Mouse (Mus musculus): ENCODE results near the gene Shank2. TPM values are rescaled to one million over a fixed set of nuclear protein-coding genes. Genes with fewer than 3 reads are reported as not detected.

Gene Shank2
- total RNA-seq, 2 experiments from 2014 or later: 0.08 to 0.14 TPM

GRCm38 (mm10) chr7:144003471-144003870 is 1.7 kb downstream of the Shank2 start:
- Histone ChIP-seq H3K27ac (no peak overlapping the region), H3K4me3 (no peak overlapping the region)
- intact Hi-C loops (cut with DNase I): no loop called here
- no peak for TF ChIP-seq CTCF (IDR thresholded peaks at IDR 0.05)
- no peak for DNase-seq

GRCm38 (mm10) chr7:144008079-144008478 is 6.4 kb downstream of the Shank2 start:
- DNase-seq: no peak
- Histone ChIP-seq H3K27ac (no peak overlapping the region), H3K4me3 (no peak overlapping the region)
- TF ChIP-seq CTCF (IDR thresholded peaks at IDR 0.05): no peak
- intact Hi-C loops (cut with DNase I): no loop called here

GRCm38 (mm10) chr7:144008985-144009384 is 7.3 kb downstream of the Shank2 start:
- no peak for TF ChIP-seq CTCF (IDR thresholded peaks at IDR 0.05)
- Histone ChIP-seq H3K27ac (no peak overlapping the region), H3K4me3 (no peak overlapping the region)
- intact Hi-C loops (cut with DNase I): no loop called here
- DNase-seq: no peak

- no peak for TF ChIP-seq CTCF (IDR thresholded peaks at IDR 0.05)
- no peak for DNase-seq
- Histone ChIP-seq H3K27ac (no peak overlapping the region), H3K4me3 (no peak overlapping the region)
- intact Hi-C loops (cut with DNase I): no loop called here
These were observed 12.8 kb downstream of the Shank2 start for GRCm38 (mm10) chr7:144014485-144014884.

- intact Hi-C loops (cut with DNase I): no loop called here
- no peak overlapping the region for H3K27ac ChIP-seq
- no peak overlapping the region for H3K4me3 ChIP-seq
- no peak for DNase-seq
- no peak for TF ChIP-seq CTCF (IDR thresholded peaks at IDR 0.05)
These were observed 20.1 kb downstream of the Shank2 start for GRCm38 (mm10) chr7:144021801-144022200.

- no peak for TF ChIP-seq CTCF (IDR thresholded peaks at IDR 0.05)
- no peak for DNase-seq
- intact Hi-C loops (cut with DNase I): no loop called here
- Histone ChIP-seq H3K4me3 (no peak overlapping the region), H3K27ac (no peak overlapping the region)
These were observed 21.0 kb downstream of the Shank2 start for GRCm38 (mm10) chr7:144022682-144023081.

- intact Hi-C loops (cut with DNase I): no loop called here
- no peak overlapping the region for H3K4me3 ChIP-seq
- DNase-seq: no peak
- TF ChIP-seq CTCF (IDR thresholded peaks at IDR 0.05): no peak
- H3K27ac ChIP-seq: no peak overlapping the region
These were observed 21.8 kb downstream of the Shank2 start for GRCm38 (mm10) chr7:144023561-144023960.

- DNase-seq: no peak
- Histone ChIP-seq H3K4me3 (no peak overlapping the region), H3K27ac (no peak overlapping the region)
- intact Hi-C loops (cut with DNase I): no loop called here
- peak; percentile 1; the same call in 1 of the 2 replicates for TF ChIP-seq CTCF (IDR thresholded peaks at IDR 0.05)
These were observed 24.5 kb downstream of the Shank2 start for GRCm38 (mm10) chr7:144026024-144026752.

GRCm38 (mm10) chr7:144029246-144029645 is 27.5 kb downstream of the Shank2 start:
- DNase-seq: no peak
- TF ChIP-seq CTCF (IDR thresholded peaks at IDR 0.05): no peak
- no peak overlapping the region for H3K27ac ChIP-seq
- H3K4me3 ChIP-seq: no peak overlapping the region
- intact Hi-C loops (cut with DNase I): no loop called here

GRCm38 (mm10) chr7:144030796-144031195 is 29.1 kb downstream of the Shank2 start:
- no peak overlapping the region for H3K27ac ChIP-seq
- intact Hi-C loops (cut with DNase I): no loop called here
- TF ChIP-seq CTCF (IDR thresholded peaks at IDR 0.05): no peak
- no peak for DNase-seq
- no peak overlapping the region for H3K4me3 ChIP-seq

GRCm38 (mm10) chr7:144031611-144032010 is 29.9 kb downstream of the Shank2 start:
- no peak overlapping the region for H3K27ac ChIP-seq
- no peak for DNase-seq
- no peak for TF ChIP-seq CTCF (IDR thresholded peaks at IDR 0.05)
- intact Hi-C loops (cut with DNase I): no loop called here
- H3K4me3 ChIP-seq: no peak overlapping the region

- intact Hi-C loops (cut with DNase I): no loop called here
- no peak for TF ChIP-seq CTCF (IDR thresholded peaks at IDR 0.05)
- no peak for DNase-seq
These were observed 35.8 kb downstream of the Shank2 start for GRCm38 (mm10) chr7:144037541-144037940.

GRCm38 (mm10) chr7:144037966-144038669 is 36.4 kb downstream of the Shank2 start:
- intact Hi-C loops (cut with DNase I): no loop called here
- H3K27ac ChIP-seq: no peak overlapping the region
- peak; percentile 33 for DNase-seq
- no peak for TF ChIP-seq CTCF (IDR thresholded peaks at IDR 0.05)
- no peak overlapping the region for H3K4me3 ChIP-seq

More at GRCm38 (mm10) chr7:144037541-144037940, 35.8 kb downstream of the Shank2 start:
- Histone ChIP-seq H3K4me3 (no peak overlapping the region), H3K27ac (no peak overlapping the region)
